24 mouse cellular contexts compared by ENCODE assay signal in the genomic region with DNA sequence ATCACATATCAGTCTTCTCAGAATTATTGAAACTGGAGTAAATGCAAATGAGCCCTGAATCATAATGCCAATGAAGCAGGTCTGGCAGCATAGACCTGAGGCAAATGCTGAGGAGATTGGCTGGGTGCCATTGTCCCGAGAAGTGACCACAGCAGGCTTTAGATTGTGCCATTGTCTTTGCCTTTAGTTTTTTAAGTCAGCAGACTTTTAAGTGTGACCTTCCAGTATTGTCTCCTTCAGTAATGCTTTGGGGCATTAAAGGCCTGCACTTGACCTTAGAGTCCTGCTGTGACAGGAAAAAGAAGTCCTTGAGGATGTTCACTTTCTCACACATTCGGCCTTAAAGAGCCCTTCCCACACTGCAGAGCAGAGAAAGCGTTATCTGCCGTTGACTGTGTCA. TPM values are rescaled to one million over a fixed set of nuclear protein-coding genes. Genes with fewer than 3 reads are reported as not detected.
"Had no signal": no experiment of that assay in that cellular context is flagged by ENCODE, and none has a peak within 500 bp of the region (broad histone marks: within the 10 kb centered on the region; RNA-seq: fewer than 3 reads in every experiment).

No protein-coding gene starts in this region.

- H3K36me3 ChIP-seq: midbrain, embryonic 15.5 days had no signal

- H3K4me2 ChIP-seq: limb, embryonic 12.5 days; limb, embryonic 15.5 days; midbrain, embryonic 11.5 days; midbrain, embryonic 15.5 days; neural tube, embryonic 12.5 days; neural tube, embryonic 15.5 days had no signal

- H3K9ac ChIP-seq: limb, embryonic 12.5 days; limb, embryonic 15.5 days; liver, embryonic 14.5 days; midbrain, embryonic 15.5 days; neural tube, embryonic 12.5 days; neural tube, embryonic 15.5 days had no signal

- DNase-seq: kidney, adult 18-20 months; kidney, adult 9 months; kidney, postnatal 14 days; kidney, postnatal 4 days; left cerebral cortex, postnatal 4 days; lung, adult 18-20 months; right cerebral cortex, adult 18-20 months; right cerebral cortex, postnatal 14 days; right cerebral cortex, postnatal 4 days; thymus, adult 2 months; thymus, postnatal 14 days; thymus, postnatal 4 days had no signal

- ATAC-seq: inflammation-experienced regulatory T-cells, adult 6 months; midbrain, embryonic 15.5 days had no signal

- H3K27me3 ChIP-seq: limb, embryonic 12.5 days; limb, embryonic 15.5 days; midbrain, embryonic 15.5 days; neural tube, embryonic 12.5 days; neural tube, embryonic 15.5 days had no signal

- H3K9me3 ChIP-seq: limb, embryonic 12.5 days; limb, embryonic 15.5 days; midbrain, embryonic 15.5 days; neural tube, embryonic 12.5 days; neural tube, embryonic 15.5 days had no signal

- H3K27ac ChIP-seq: limb, embryonic 12.5 days; limb, embryonic 15.5 days; liver, embryonic 14.5 days; midbrain, embryonic 15.5 days; neural tube, embryonic 12.5 days; neural tube, embryonic 15.5 days; stomach, postnatal 0 days had no signal

- H3K4me3 ChIP-seq: limb, embryonic 12.5 days; limb, embryonic 15.5 days; midbrain, embryonic 15.5 days; neural tube, embryonic 12.5 days; neural tube, embryonic 15.5 days had no signal

- H3K4me1 ChIP-seq: limb, embryonic 12.5 days; limb, embryonic 15.5 days; midbrain, embryonic 15.5 days; neural tube, embryonic 12.5 days; neural tube, embryonic 15.5 days had no signal

RNA-seq across cellular contexts. Expression of a gene that starts 33.8 kb away (rescaled TPM):
- polyA plus RNA-seq: kidney, embryonic 16.5 days; limb, embryonic 12.5 days; limb, embryonic 15.5 days; liver, embryonic 14.5 days; lung, embryonic 16.5 days; midbrain, embryonic 11.5 days; midbrain, embryonic 15.5 days; neural tube, embryonic 15.5 days; stomach, embryonic 14.5 days; stomach, postnatal 0 days; thymus, adult 2 months had no signal
